Mouse (Mus musculus) adrenal gland, postnatal 36 days (tissue): ENCODE measurements around the gene Tmem131. TPM values are rescaled to one million over a fixed set of nuclear protein-coding genes. Genes with fewer than 3 reads are reported as not detected.
"Not testable (repeated sequence)": the region's sequence is repeated elsewhere in the genome, so short reads cannot be mapped to it uniquely, and the experiment has no call there.

Experiments
- DNase-seq, 2 experiments: peaks; one replicate each; pipeline ENCODE4 v3.0.0; 2021; ENCODE audit warnings: mixed read lengths in 1 of 2
- total RNA-seq, 2 experiments: library from RNA; stranded (reverse); gene quantifications; 2 replicates each; pipeline ENCODE4 v1.2.3; 2021

The Tmem131 gene
- total RNA-seq, 2 experiments from 2014 or later, result 40.1 to 46.7 TPM

DNA sequence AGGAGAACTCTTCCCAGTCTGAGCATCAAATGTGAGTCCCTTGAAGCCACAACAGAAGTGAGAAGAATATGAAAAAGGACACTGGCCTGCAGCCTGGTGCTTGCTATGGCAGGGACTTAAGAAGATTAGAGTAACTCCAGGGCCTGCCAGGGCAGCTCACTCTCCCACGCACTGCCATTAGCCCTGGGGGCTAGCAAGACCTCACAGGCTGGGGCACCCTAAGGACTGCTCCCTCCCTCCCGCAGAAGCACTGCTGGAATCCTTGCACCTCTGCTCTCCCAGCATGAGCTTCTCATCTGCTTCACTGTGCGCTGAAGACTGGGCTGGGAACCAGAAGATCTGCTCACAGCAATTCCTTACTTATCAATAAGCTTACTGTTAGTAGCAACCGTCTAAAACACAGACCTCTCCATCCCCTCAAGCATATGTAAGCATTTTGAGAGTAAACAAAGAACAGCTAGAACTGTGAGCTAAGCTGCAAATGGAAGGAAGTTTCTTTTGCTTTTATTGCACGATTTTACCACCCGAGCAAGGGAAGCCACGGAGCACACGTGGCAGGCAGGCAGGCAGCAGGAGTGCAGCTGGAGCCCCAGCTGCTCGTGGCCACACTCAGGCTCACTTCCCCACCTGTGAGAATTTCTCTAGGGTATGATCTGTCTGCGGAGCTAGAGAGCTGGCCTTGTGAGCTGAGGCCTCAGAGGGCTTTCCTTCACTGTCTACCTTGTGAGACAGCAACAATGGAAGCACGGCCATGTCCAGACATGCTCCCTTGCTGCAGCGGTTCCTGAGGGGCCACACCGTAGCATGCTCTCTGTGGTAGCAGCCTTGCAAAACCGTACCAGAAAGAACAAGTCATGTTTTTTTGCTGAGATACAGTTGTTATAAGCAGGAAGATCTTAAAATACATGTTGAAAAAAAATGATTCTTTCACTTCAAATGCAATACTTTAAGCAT, 112.3 kb downstream of the Tmem131 start:
- no peak for DNase-seq

DNA sequence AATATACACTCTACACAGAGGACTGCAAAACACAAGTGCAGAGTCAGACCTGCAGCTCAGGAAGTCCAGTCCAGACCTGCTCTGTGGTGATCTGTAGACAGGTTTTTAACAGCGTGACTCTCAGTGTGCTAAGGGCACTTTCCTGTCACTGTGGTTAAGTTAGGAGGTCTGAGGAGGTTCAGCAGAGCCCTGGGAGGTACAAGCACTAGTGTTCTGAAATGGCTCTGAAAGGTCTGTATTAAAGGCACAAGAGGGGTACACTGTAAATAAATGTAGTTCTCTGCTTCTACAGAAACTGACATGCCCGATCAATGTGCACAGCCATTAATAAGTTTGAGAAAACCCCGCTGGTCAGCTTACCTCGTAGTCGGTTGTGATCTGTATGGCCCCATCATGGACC, 119.1 kb downstream of the Tmem131 start:
- DNase-seq, result no peak

DNA sequence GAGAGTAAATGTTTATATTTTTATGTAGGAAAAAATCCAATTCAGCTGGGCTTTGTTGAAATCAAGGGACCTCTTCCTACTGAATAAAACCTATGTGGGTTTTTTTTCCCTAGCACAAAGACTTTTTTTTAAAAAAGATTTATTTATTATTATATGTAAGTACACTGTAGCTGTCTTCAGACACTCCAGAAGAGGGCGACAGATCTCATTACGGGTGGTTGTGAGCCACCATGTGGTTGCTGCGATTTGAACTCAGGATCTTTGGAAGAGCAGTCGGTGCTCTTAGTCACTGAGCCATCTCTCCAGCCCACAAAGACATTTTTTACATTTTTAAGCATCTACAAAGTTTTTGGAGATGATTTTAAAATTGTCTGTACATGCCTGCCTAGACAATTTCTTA, 121.5 kb downstream of the Tmem131 start:
- not testable (repeated sequence) for DNase-seq

DNA sequence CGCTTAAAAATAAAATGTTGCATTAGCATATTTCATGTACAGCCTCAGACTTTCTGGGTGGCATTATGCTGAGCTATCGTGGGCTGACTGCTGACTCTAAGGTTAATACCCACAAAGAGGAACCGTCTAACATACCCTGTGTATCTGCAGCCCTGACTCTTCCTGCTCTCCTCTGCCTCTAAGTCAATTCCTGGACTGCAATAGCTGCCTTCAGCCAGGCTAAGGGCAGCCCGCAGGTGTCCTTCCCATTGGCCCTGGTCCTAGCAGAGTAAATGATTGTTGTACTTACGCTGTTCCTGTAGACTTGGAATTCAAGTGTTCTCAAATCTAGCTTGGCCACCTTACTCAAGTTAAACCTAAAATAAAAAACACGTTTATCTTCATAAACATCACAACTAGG, 128.3 kb downstream of the Tmem131 start:
- DNase-seq, result no peak

DNA sequence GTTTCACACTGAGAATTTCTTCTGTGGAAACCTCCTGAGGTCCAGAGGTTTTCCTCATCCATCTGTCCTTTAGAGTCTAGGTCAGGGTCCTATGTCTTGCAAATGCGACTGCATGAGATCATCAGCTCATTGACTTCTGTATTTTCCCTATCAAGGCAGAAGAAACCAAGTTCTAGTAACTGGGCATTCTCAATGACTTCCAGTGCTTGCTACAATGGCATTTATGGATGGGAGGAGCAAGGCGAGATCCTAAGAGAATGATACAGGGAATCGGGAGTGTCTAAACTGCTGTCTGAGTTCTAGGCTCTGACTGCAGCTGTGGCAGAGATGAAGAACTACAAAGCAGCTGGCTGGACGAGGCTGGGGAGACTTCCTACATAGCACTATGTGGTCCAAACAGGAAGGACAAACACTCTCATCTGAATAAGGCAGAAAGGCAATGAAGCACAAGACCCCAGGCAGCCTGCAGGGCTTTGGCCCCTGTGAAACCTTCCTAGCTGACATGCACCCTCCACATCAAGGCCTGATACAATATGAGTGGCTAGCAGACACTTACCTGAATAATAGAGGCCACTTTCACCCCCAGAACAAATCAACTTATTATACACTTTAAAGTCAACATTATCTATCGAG, 129.1 kb downstream of the Tmem131 start:
- DNase-seq, result no peak

DNA sequence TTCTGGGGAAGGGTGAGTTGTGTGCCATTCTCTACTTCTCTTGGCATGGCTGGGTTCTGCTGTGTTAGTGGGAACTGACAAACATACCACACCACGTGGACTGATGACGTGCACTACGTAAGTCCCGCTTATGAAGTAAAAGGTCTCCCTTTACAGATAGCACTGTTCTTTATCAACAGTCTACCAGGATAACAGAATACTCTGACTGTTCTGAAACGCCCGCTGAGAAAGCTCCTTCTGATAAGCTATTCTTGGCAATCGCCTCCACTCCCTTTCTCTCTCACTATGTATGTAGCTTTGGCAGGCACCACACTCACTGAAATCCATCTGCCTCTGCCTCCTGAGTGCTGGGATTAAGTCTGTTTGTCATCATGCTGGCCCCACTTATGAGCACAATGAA, 130.1 kb downstream of the Tmem131 start:
- no peak for DNase-seq

DNA sequence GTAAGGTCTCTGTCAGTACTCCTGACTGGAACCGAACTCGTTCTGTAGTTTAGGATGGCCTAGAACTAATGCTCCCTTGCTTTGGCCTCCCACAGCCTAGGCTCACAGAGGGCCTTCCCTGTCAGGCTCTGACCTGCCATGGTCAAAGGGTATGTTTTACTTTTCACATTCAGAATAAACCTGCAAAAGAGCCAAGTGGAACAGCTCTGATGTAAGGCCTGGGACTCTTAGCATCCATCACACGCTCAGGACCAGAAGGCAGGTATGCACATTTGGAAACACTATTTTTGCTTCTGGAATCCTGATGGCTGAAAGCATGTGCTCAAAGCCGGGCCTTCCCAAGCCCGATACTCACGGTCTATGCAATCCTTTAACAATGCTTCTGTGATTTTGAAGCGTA, 131.7 kb downstream of the Tmem131 start:
- DNase-seq, result no peak

DNA sequence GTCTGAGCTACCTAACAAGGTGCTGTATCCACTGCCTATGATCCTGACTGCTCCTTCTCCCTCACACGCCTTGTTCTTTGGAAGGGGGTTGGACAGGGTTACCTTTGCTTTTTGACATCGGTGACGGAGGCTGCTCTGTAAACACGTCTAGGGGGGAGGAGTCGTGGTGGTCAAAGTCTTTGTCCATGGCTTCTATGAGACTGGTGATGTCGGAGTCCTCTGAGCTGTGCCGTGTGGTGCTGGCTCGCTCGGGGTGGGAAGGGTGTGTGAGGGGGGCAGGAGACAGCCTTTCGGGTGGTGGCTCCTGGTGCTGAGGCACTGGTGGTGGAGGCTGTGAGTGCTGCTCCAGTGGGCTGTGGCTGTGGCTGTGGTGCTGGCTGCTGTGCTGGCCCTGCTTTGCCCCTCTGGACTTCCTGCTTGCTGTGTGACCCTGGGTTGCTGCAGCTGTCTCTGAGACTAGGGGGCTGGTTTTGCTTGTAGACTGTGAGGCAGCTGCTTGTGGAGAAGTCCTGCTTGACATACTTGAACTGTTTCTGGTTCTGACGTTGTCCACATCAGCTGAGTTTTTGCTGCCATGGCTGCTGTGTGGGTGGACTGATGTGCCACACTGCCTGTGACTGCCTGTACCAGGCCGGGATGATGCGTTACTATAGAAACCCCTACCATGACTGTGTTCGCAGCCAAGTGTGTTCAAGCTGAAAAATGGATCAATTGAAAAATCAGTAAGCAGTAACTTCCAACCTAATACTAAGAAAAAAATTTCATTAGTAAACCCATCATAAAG, 135.5 kb downstream of the Tmem131 start:
- DNase-seq, result no peak

DNA sequence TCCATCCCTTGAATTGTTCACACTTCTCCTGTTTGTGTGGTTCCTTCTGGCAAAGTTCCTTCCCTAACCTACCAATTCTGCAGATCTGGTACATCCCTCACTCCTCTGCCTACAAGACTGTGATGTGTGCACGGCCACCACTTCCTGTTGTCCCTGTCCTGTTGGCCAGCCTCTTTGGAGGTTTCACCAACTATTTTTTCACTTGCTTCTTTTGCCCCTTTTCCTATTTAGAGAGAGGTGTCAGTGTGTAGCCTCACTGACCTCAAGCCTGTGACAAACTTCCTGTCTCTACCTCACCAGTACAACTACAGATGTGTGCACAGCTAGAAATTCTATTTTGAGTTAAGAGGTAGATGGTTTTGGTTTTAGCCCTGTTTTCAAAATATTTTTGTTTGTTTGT, 136.4 kb downstream of the Tmem131 start:
- DNase-seq, result no peak

DNA sequence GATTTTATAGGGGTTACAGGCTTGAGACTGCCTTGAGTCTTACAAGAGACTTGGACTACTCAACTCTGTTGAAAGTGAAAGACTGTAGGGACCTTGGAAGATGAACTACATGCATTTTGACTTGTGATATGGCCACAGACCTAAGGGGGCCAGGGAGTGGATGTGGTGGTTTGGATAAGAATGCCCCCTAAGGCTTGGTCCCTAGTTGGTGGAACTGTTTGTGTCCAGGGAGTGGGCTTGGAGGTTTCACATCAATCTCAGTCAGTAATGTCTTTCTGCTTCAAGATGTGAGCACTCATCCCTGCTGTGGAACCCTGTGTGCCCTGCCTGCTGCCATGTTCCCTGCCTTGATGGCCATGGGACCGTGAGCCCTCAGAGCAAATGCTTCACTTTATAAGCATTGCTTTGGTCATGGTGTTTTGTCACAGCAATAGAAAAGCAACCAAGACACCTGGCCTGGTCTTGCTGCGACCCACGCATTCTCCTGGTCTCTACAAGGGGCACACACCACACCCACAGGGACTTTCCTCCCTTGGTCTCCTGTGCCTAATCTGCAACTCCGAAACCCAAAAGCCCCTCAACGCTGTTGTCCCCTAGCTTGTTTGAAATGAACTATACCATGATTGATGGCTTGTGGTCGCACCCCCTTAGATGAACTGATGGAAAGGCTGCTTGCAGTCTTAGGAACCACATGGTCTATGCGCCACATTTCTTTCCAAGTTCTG, 137.1 kb downstream of the Tmem131 start:
- DNase-seq, result no peak

DNA sequence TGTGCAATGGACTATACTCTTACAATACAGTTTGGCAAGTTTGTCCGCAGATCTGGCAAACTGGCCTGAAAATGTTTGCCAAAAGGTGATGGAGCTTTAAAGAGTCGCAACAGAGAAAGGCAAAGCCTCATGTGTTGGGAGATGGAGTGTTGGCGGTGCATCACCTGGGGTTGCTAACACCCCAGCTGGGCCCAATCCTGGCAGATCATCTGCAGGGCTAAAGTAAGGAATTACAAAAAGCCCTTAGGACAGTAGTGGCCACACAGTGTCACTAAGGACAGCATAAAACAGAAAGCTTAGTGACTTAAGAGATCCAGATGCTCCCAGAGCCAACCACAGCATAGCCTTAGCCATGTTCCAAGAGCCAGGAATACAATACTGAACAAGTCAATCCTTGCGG, 138.6 kb downstream of the Tmem131 start:
- DNase-seq, result no peak

DNA sequence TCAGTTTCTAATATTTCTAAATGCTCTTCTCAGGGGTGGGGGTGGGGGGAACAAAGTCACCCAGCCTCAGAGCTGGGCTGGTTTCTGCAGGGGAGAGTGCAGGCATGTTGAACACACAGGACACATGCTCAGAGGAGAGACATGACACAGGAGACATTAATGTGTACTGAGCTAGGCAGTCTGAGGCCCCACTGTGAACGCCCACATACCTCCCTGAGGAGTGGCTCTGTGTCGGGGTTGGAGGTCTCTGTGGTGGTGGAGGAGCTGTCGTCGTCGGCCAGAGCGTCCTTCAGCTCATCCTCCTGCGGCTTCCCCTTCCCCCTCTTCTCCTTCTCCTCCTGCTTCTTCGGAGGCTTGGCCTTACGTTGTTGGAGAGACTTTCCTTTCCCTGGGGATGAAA, 139.2 kb downstream of the Tmem131 start:
- no peak for DNase-seq

DNA sequence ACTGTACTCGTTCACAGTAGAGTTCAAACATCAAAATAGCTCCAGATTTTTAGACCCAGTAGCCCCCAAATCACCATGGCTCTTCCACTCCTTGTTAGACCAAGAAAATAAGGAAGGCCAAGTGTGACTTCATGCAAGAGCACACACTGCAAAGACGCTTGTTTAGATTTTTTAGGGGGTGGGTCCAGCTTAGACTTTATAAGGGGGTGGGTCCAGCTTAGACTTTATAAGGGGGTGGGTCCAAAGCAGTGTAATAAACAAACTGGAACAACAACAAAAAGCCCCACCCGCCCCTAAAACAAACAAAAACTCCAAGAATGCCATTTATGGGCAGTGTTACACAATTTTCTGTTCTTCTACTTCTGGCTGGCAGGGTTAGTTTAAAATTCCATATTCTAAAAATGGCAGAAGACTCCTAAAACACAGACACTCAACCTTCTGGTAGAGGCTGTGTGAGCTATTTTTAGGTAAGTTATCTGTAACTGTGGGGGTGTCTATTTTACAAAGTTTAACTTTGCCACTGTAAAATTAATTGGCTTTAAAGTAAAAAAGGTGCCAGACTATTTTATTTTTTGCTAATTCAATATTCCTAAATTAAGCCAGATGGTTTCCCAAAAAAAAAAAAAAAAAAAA, 143.0 kb downstream of the Tmem131 start:
- no peak for DNase-seq

DNA sequence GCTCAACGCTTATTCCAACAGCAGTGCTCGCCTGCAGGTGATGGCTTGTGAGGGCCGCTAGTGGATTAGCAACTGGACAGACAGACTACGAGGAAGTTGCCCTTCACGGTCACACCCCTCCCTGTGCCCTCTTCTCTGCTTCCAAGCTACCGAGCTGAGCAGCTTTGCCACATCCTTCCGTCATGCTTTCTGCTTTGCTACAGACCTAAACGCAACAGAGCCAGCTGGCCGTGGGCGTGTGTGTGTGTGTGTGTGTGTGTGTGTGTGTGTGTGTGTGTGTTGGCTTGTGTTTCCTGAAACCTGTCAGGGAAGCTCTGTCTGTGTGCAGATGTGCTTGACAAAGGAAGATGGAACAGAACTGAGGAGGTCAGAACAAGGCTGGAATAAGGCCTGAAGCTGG, 146.0 kb downstream of the Tmem131 start:
- no peak for DNase-seq

DNA sequence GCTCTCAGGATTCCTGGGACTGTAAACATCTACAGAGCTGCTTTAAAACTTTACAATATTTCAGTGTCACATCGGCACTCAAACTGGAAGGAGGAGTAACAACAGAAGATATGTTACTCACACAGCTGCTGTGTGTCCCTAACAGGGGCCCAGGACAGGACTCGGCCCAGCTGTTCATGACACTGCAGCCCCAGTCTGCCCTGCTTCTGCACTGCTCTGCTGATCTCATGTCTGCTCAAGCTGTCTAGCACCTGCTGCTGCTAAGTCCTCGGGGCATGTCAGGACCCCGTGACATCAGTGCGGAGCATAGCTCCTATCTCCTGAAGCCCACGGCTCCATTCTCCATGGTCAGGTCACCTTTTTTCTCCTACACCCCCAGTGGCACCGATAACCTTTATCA, 146.8 kb downstream of the Tmem131 start:
- DNase-seq, result no peak

DNA sequence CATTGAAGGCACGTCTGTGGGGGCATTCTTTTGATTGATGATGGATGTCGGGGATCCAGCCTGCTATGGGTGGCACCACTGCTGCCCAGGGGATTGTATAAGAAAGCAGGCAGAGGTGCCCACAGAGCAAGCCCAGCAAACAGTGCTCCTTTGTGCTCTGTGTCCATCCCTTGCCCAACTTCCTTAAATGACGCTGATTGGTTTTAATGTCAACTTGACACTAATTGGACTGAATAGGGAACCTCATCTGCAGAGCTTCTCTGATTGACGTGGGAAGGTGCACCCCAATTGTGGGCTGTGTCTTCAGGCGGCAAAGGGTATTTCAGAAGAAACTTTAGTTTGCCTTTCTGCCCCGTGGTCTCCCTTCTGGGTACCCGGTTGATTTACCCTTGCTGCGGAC, 154.1 kb downstream of the Tmem131 start:
- DNase-seq, result no peak

DNA sequence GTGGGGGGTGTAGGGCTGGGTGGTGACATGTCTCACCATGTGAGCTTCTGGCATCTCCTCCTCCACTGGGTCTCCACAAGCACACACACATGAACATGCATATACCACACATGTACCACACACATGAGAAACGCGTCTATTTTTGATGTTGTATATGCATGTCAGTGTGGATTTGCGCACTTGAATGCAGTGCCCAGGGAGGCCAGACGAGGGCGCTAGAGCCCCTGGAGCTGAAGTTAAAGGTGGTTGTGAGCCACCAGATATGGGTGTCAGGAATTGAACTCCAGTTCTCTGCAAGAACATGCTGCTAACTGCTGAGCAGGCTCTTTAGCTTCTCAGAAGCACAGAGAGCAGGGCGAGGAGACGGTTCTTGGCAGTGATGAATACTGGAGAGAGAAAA, 157.1 kb downstream of the Tmem131 start:
- DNase-seq, result no peak

DNA sequence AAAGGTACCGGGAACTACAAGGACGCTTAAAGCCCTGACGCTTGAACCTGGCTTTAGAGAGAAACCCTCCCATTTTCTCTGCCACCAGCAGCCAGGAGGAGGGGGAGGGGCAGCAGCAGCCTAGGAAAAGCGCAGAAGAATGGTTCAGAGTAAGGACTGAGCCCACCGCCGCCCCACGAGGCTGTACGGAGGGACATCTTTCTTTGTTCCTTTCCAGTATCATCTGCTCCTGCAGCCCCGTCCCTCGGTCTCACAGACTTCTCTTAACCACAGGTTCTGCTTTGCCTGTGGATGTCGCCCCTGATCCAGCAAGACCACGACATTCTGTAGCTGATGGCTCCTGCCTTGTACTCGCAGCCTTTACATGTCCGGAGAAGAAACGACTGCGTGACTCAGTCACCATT, 158.2 kb downstream of the Tmem131 start:
- DNase-seq, result peak; percentile 20 to 44

DNA sequence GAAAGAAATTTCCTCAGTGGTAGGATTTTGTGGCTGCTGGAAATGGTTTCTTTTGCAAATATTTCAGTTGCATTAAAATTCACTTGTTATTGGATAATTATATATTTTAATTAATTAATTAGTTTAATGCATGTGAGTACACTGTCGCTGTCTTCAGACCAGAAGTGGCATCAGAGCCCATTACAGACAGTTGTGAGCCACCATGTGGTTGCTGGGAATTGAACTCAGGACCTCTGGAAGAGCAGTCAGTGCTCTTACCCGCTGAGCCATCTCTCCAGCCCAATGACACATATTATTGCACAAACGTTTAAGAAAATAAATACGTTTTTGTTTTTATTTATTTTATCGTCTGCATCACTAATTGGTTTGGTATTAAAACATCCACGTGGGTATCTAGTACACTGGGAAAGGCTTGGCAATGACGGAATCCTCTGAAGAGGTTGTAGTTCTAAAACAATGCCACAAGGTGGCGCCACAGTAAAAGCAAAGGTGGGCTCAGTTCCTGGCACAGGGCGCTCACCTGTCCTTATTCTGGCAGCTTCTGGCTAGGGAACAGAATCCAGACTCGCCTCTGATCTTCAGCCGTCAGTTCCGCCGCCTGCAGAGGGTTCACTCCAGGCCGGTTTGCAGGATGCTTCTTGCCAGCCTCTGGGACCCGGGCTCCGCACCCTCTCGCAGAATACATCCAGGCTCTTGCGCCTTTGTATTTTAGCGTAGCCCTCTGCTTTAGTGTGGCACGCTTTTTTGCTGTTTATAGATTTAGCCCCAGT, 158.9 kb downstream of the Tmem131 start:
- peak; percentile 72 to 79 for DNase-seq

DNA sequence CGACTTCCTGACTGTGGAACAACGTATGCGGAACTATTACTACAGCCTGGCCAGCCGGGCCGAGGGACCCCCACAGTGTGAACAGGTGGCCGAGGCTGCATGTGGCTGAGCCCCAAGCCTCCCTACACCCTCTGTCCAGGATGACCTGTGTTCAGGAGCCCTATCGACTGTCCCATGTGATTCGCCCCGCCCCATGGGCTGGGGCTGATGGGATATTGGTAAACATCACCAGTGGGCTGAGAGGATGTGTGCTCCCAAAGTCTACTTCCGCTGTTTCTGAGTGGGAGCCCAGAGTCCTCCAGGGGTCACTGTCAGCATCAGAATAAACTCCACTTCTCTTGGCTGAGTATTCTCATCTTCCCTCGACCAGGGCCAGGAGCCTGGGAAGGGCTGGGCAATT, 161.0 kb downstream of the Tmem131 start:
- no peak for DNase-seq

DNA sequence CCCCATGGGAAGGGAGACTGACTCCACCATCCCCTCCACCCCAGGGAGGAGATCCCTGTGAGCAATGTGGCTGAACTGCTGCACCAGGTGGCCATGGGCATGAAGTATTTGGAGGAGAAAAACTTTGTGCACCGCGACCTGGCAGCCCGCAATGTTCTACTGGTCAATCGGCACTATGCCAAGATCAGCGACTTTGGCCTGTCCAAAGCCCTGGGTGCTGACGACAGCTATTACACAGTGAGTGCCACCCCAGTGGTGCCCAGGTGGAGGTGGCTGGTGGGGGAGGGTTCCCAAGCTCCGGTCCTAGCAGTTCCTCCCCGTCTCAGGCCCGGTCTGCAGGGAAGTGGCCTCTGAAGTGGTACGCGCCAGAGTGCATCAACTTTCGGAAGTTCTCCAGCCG, 162.7 kb downstream of the Tmem131 start:
- no peak for DNase-seq
